Mouse (Mus musculus): ENCODE results near the gene Hpca. TPM values are rescaled to one million over a fixed set of nuclear protein-coding genes. Genes with fewer than 3 reads are reported as not detected.
A peak's percentile ranks its signal among the peaks of the same experiment; 100 is the strongest.

Gene Hpca
- polyA plus RNA-seq, 1 experiment from 2014 or later, result 2.8 TPM

DNA sequence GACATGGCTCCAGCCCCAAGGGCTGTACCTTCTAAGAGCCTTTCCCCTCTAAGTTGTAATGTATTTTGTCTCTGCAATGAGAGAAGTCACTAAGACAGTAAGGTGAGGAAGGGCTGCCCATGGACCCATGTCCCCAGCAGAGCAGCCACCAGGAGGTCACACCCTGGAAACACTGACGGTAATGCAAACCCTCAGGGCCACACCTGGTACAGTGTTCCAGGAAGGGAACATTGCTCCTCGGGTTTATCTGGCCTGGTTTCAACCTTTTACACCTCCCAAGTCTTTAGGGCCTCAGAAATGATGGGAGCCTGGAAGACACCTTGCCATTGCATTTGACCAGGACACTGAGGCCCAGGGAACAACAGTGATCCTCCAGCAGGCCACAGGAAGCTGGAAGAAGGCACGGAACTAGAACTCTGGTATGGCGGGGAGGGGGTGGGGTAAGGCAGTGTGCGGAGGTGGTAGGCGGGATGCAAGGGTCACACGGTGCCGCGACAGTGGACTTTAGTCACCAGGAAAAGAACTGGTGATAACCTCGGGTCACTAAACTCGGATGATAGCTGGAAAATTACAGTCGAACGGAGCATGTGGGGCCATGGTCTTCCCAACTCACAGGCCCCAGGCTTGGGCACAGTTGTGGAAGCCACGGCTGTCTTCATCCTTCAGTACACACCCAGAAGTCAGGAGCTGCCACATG, 19.6 kb downstream of the Hpca start:
- no peak overlapping the region for H3K27ac ChIP-seq
- no peaks in the 10 kb centered on the region for H3K9me3 ChIP-seq (replicated peaks)
- WGBS, result 80% methylated on average over 14 of the region's 14 CpGs
- peaks cover 18% of the 10 kb centered on the region for H3K4me1 ChIP-seq
- ATAC-seq (replicated peaks; ENCODE audit: low FRiP score), result no peak
- peaks cover 38% of the 10 kb centered on the region for H3K27me3 ChIP-seq
- H3K4me3 ChIP-seq (replicated peaks), result no peak overlapping the region
- no peak overlapping the region for H3K4me2 ChIP-seq
- H3K9ac ChIP-seq, result no peak overlapping the region
- no peaks in the 10 kb centered on the region for H3K36me3 ChIP-seq

DNA sequence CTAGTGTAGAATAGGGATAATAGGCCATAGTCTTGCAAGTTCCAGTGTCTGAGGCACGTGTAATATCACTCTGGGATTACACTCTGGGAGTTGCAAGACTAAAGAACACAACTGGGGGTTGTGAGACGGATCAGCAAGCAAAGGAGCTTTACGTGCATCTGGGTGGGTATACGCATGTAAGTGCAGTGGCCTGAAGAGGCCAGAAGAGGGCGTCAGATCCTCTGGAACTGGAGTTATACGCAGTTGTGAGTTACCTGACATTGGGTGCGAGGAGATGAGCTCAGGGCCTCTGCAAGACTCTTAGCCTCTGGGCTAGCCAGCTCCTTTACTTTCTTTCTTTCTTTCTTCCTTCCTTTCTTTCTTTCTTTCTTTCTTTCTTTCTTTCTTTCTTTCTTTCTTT, 24.8 kb downstream of the Hpca start:
- no peaks in the 10 kb centered on the region for H3K4me1 ChIP-seq
- H3K9ac ChIP-seq, result no peak overlapping the region

DNA sequence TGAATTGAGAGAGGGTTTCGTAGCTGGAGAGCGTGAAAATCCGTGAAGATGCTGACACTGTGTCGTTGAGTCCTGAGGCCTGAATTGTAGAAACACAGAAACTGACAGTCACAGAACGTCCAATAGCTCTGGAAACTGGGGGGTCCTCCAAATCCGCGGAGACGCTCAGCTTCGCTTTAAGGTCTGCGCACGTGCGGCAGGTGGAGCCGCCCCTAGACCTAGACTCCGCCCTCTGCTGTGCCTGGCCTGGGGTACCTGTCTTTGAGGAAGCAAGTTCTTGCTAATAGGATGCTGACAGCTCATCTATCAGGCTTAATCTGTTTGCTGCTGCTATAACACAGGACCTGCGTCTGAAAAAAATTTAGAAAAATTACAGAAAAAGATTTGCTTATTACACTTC, 26.6 kb downstream of the Hpca start:
- no peak for ATAC-seq (replicated peaks; ENCODE audit: low FRiP score)
- 38% methylated on average over 15 of the region's 15 CpGs for WGBS
- Histone ChIP-seq H3K36me3 (no peaks in the 10 kb centered on the region), H3K9ac (no peak overlapping the region), H3K27ac (no peak overlapping the region), H3K4me3 (replicated peaks) (no peak overlapping the region), H3K9me3 (replicated peaks) (no peaks in the 10 kb centered on the region; the same call in 1 of the 2 replicates), H3K27me3 (peaks cover 8% of the 10 kb centered on the region; the same call in 1 of the 2 replicates), H3K4me2 (0 out of 2 replicates have a peak overlapping the region, but pooled peaks have one; percentile 12), H3K4me1 (no peaks in the 10 kb centered on the region)

More for the DNA sequence above, 24.8 kb downstream of the Hpca start:
- Histone ChIP-seq H3K9me3 (replicated peaks) (no peaks in the 10 kb centered on the region; the same call in 1 of the 2 replicates), H3K27ac (no peak overlapping the region), H3K36me3 (no peaks in the 10 kb centered on the region), H3K4me2 (no peak overlapping the region), H3K27me3 (peaks cover 8% of the 10 kb centered on the region; the same call in 1 of the 2 replicates), H3K4me3 (replicated peaks) (no peak overlapping the region)
- 77% methylated on average over 7 of the region's 7 CpGs for WGBS
- no peak for ATAC-seq (replicated peaks; ENCODE audit: low FRiP score)

DNA sequence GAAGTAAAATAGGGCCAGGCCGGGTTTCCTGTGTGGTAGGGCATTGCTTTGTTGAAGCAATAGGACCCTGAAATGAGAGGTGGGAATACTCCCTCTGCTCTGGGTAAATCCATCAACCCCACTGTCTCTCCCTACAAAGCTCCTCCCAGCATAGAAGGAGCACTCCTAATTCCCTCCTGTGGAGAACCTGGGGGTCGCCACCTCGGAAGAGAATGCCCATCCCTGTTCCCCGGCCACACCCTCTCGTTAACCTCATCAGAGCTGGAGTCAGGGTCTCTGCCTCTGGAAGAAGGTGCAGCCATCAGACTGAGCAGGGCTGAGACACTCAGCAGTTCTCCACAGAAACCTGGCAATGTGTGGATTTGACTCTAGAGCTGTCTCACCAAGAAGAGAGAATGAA, 34.0 kb downstream of the Hpca start:
- Histone ChIP-seq H3K9me3 (replicated peaks) (no peaks in the 10 kb centered on the region), H3K4me2 (no peak overlapping the region), H3K36me3 (peaks cover 26% of the 10 kb centered on the region), H3K4me1 (no peaks in the 10 kb centered on the region), H3K4me3 (replicated peaks) (no peak overlapping the region), H3K27me3 (no peaks in the 10 kb centered on the region), H3K27ac (no peak overlapping the region), H3K9ac (no peak overlapping the region)
- 47% methylated on average over 5 of the region's 5 CpGs for WGBS
- no peak for ATAC-seq (replicated peaks; ENCODE audit: low FRiP score)

DNA sequence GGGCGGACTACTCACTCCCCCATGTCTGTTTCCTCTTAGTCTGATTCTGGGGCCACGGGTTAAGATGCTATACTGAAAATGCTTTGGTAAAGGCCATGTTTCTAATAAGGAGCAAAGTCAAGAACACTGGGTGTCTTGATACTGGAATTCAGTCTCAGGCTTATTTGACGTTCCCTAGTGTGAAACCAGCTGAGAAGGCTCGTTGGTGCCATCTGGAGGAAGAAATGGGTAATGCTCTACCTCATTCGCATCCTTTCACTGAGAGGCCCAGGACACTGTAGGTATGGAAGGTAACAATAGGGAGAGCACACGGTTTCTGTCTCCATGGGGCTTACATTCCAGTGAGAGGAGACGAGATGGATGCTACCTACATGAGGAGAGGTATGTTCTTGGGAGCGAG, 35.8 kb downstream of the Hpca start:
- WGBS, result 27% methylated on average over 8 of the region's 8 CpGs
- no peak overlapping the region for H3K9ac ChIP-seq
- no peak overlapping the region for H3K4me3 ChIP-seq (replicated peaks)
- H3K9me3 ChIP-seq (replicated peaks), result no peaks in the 10 kb centered on the region
- H3K27me3 ChIP-seq, result no peaks in the 10 kb centered on the region
- no peak for ATAC-seq (replicated peaks; ENCODE audit: low FRiP score)
- no peak overlapping the region for H3K27ac ChIP-seq
- H3K4me1 ChIP-seq, result peaks cover 3% of the 10 kb centered on the region; the same call in 1 of the 2 replicates
- H3K4me2 ChIP-seq, result no peak overlapping the region
- peaks cover 29% of the 10 kb centered on the region for H3K36me3 ChIP-seq

DNA sequence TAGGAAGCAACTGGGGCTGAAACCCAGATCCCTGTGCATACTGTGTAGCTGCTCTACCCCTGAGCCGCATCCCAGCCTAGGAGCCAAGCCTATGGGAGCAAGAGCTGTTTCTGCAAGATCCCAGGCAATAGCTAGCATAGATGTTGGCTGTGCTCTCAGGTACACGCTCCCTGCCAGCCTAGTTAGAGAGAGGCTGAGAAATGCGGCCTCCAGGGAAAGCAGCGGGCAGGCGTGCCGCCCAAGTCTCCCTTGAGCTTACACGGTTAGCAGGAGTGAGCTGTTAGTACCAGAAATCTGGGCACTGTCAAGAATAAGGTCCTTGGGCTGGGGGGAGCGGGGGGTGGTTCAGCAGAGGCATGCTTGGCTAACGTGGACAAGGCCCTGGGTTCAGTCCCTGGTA, 36.9 kb downstream of the Hpca start:
- 91% methylated on average over 9 of the region's 9 CpGs for WGBS
- no peak overlapping the region for H3K9ac ChIP-seq
- H3K36me3 ChIP-seq, result peaks cover 41% of the 10 kb centered on the region
- H3K9me3 ChIP-seq (replicated peaks), result no peaks in the 10 kb centered on the region
- H3K27me3 ChIP-seq, result no peaks in the 10 kb centered on the region
- no peak for ATAC-seq (replicated peaks; ENCODE audit: low FRiP score)
- H3K4me2 ChIP-seq, result no peak overlapping the region
- peaks cover 3% of the 10 kb centered on the region; the same call in 1 of the 2 replicates for H3K4me1 ChIP-seq
- no peak overlapping the region for H3K27ac ChIP-seq
- no peak overlapping the region for H3K4me3 ChIP-seq (replicated peaks)

DNA sequence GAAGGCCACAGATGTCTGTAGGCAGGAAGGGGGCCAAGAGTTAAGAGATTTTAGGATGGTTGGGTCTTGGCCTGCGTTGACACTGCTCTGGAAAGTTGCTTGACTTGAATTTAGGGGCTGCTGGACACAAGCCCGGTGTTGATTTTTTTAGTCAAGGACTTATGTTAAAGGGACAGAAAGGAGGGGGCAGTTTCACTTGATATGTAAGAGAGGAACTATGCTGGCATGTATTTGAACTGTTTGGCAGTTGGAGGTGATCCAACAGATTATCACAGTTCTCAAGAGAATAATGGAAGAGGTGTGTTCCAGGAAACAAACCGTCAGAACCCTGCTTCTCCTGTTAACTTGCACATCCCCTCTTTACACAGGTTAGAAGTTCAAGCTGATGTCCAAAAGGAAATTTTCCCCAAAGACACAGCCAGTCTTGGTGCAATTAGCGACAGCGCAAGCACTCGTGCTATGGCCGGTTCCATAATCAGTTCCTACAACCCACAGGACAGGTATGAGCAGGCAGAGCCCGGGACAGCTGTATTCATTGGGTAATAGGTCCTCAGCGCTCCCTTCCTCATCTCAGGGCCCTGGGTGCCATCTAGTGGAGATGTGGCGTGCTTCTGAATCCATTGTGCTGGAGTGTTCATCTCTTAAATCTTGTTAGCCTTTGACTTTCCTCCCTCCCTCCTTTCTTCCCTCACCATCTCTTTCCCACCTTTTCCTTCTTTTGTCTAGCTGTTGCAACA, 39.3 kb downstream of the Hpca start:
- no peaks in the 10 kb centered on the region for H3K9me3 ChIP-seq (replicated peaks)
- 43% methylated on average over 10 of the region's 10 CpGs for WGBS
- H3K27ac ChIP-seq, result no peak overlapping the region
- H3K4me2 ChIP-seq, result no peak overlapping the region
- H3K4me1 ChIP-seq, result peaks cover 3% of the 10 kb centered on the region; the same call in 1 of the 2 replicates
- H3K4me3 ChIP-seq (replicated peaks), result no peak overlapping the region
- no peak overlapping the region for H3K9ac ChIP-seq
- ATAC-seq (replicated peaks; ENCODE audit: low FRiP score), result no peak; the same call in 1 of the 2 replicates
- no peaks in the 10 kb centered on the region for H3K27me3 ChIP-seq
- H3K36me3 ChIP-seq, result peaks cover 64% of the 10 kb centered on the region

DNA sequence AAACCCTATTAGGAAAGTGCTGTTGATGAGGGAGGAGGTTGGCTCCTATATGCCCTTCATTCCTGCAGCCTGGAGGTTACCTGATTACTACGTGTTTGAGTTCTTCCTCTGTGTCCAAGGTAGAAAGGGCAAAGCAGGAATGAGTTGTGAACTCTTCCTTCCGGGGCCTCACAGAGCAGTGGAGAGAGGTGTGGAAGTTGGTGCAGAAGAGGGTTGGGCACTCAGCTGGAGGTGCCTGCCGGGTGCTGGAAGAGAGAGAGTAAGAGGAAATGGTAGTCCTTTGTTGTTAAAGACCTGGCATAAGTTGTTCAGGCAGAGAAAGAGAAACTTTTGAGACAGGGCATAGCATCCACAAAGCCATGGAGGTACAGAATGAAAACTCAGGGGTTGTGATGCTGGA, 39.9 kb downstream of the Hpca start:
- peaks cover 3% of the 10 kb centered on the region; the same call in 1 of the 2 replicates for H3K4me1 ChIP-seq
- WGBS, result 77% methylated on average over 3 of the region's 3 CpGs

DNA sequence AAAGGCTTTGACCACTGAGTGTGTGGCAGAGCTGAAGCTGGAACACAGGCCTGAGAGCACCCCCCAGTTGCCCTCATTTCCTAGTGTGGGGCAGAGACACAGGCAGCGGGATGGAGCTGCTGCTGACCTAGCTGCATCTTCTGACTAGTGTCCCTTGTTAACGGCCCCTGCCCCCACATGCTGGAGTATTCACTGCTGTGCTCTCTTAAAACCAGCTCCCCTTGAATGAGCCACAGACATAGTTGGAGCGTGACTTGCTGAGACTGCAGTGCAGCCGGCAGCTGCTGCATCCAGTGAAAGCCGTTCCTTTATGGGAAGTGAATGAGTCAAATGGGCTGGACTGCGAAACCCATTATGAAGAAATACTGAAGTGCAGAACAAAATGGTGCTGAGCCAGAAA, 40.3 kb downstream of the Hpca start:
- Histone ChIP-seq H3K27ac (no peak overlapping the region), H3K9me3 (replicated peaks) (no peaks in the 10 kb centered on the region), H3K9ac (no peak overlapping the region), H3K4me3 (replicated peaks) (no peak overlapping the region), H3K27me3 (no peaks in the 10 kb centered on the region), H3K4me1 (peaks cover 3% of the 10 kb centered on the region; the same call in 1 of the 2 replicates), H3K36me3 (peaks cover 73% of the 10 kb centered on the region), H3K4me2 (no peak overlapping the region)
- WGBS, result 69% methylated on average over 6 of the region's 6 CpGs
- no peak for ATAC-seq (replicated peaks; ENCODE audit: low FRiP score)

More for the DNA sequence above, 39.9 kb downstream of the Hpca start:
- no peak overlapping the region for H3K4me2 ChIP-seq
- H3K36me3 ChIP-seq, result peaks cover 69% of the 10 kb centered on the region
- no peak overlapping the region for H3K27ac ChIP-seq
- H3K4me3 ChIP-seq (replicated peaks), result no peak overlapping the region
- H3K27me3 ChIP-seq, result no peaks in the 10 kb centered on the region
- no peak for ATAC-seq (replicated peaks; ENCODE audit: low FRiP score)
- H3K9me3 ChIP-seq (replicated peaks), result no peaks in the 10 kb centered on the region
- no peak overlapping the region for H3K9ac ChIP-seq

DNA sequence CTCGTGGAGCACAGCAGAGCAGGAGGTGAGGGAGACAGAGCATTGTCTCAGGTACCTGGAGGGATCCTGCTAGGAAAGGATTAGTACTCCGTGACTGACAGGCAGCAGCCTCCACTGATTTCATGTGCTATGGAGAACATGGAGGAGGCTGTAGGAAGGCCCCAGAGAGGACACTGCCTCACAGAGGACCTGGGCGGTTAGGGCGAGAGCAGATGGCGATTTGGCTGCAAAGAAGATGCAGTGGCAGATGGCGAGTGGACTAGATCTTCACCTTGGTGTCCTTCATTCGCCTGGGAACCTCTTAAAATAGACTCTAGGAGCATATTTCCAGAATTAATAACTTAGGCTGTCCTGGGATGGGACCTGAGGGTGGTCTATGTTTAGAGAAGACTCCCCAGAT, 40.8 kb downstream of the Hpca start:
- WGBS, result 90% methylated on average over 7 of the region's 7 CpGs
- H3K9ac ChIP-seq, result no peak overlapping the region
- no peaks in the 10 kb centered on the region for H3K9me3 ChIP-seq (replicated peaks)
- H3K27me3 ChIP-seq, result no peaks in the 10 kb centered on the region
- H3K4me2 ChIP-seq, result no peak overlapping the region
- no peak overlapping the region for H3K27ac ChIP-seq
- peaks cover 3% of the 10 kb centered on the region; the same call in 1 of the 2 replicates for H3K4me1 ChIP-seq
- H3K4me3 ChIP-seq (replicated peaks), result no peak overlapping the region
- peaks cover 78% of the 10 kb centered on the region for H3K36me3 ChIP-seq
- no peak for ATAC-seq (replicated peaks; ENCODE audit: low FRiP score)

DNA sequence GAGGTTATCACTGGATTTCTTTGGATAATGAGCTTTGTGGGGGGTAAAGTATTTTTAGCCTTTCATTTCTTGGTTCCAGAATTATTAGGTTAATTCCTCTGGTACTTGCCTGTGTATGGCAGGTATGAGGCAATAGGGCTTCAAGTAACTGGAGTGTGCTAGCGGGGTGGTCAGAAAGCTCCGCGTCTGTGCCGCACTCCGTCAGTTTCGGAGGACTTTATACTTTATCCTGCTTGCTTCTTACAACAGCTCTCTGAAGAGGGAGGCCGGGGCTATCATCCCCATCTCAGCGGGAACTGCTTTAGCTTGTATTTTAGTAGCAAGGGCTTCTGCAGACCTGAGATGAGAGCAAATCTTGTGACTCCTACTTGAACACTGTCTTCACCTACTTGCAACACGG, 42.7 kb downstream of the Hpca start:
- WGBS, result 97% methylated on average over 9 of the region's 9 CpGs
- no peaks in the 10 kb centered on the region for H3K27me3 ChIP-seq
- H3K9ac ChIP-seq, result no peak overlapping the region
- H3K4me2 ChIP-seq, result no peak overlapping the region
- H3K36me3 ChIP-seq, result peaks cover 84% of the 10 kb centered on the region
- peaks cover 3% of the 10 kb centered on the region; the same call in 1 of the 2 replicates for H3K4me1 ChIP-seq
- H3K27ac ChIP-seq, result no peak overlapping the region
- H3K4me3 ChIP-seq (replicated peaks), result no peak overlapping the region
- no peak for ATAC-seq (replicated peaks; ENCODE audit: low FRiP score)
- H3K9me3 ChIP-seq (replicated peaks), result no peaks in the 10 kb centered on the region

DNA sequence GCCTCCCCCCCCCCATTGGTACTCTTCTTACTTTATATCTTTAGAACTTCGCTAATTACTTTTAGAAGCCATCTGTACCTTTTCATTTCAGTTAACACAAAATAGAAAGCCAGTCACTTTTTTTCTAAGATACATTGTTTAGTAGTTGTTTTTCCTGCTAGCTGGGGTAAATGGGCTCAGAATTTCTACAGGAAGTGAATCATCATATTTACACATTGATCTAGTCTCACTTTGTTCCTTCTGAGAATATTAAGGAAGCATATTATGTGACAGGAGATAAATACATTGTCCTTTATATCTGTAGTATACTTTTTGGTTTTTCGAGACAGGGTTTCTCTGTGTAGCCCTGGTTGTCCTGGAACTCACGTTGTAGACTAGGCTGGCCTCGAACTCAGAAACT, 53.0 kb downstream of the Hpca start:
- Histone ChIP-seq H3K27ac (no peak overlapping the region), H3K27me3 (no peaks in the 10 kb centered on the region), H3K9me3 (replicated peaks) (no peaks in the 10 kb centered on the region), H3K36me3 (peaks cover 8% of the 10 kb centered on the region), H3K4me2 (no peak overlapping the region), H3K4me3 (replicated peaks) (no peak overlapping the region), H3K9ac (no peak overlapping the region), H3K4me1 (0 out of 2 replicates have a peak, but pooled peaks cover 2% of the 10 kb centered on the region)
- 90% methylated on average over 4 of the region's 4 CpGs for WGBS
- ATAC-seq (replicated peaks; ENCODE audit: low FRiP score), result no peak

All from kidney, embryonic 15.5 days (tissue).